Mouse (Mus musculus): ENCODE measurements around the gene Zcchc12. TPM values are rescaled to one million over a fixed set of nuclear protein-coding genes. Genes with fewer than 3 reads are reported as not detected.

The Zcchc12 gene
- polyA plus RNA-seq (2014; fragmentation: Nextera tagmentation; extraction: Ambion mirVana) = 5.8 and 6.3 TPM in 2 replicates

GRCm38 (mm10) chrX:36195736-36196525 is at the start of gene Zcchc12:
Gene Zcchc12 (plus strand): TSS chrX:36195904.
- H3K36me3 ChIP-seq (ENCODE audit: control insufficient read depth, insufficient read depth, low read length) = no peaks in the 10 kb centered on the region
- H3K9me3 ChIP-seq (replicated peaks; ENCODE audit: control insufficient read depth, low read length) = no peaks in the 10 kb centered on the region
- H3K4me3 ChIP-seq (ENCODE audit: low read depth, low read length) = peak within 1 kb of the TSS; percentile 29
- no peaks in the 10 kb centered on the region for H3K4me1 ChIP-seq (ENCODE audit: control insufficient read depth, insufficient read depth, low read length)
- peaks cover 3% of the 10 kb centered on the region; the same call in 1 of the 2 replicates for H3K27me3 ChIP-seq (ENCODE audit: control insufficient read depth, insufficient read depth, low read length)
- H3K4me2 ChIP-seq = peak within 1 kb of the TSS; percentile 58
- ATAC-seq (replicated peaks; ENCODE audit: insufficient number of reproducible peaks, low FRiP score, low TSS enrichment) = no peak
- no peak within 1 kb of the TSS for H3K9ac ChIP-seq (ENCODE audit: low read depth, low read length)
- WGBS (ENCODE audit: insufficient replicate concordance) = 21% methylated on average over 28 of the region's 28 CpGs
- no peak within 1 kb of the TSS for H3K27ac ChIP-seq (ENCODE audit: low read depth, low read length)

GRCm38 (mm10) chrX:36146746-36147145 is 49.0 kb upstream of the Zcchc12 start:
- Histone ChIP-seq H3K27me3 (ENCODE audit: control insufficient read depth, insufficient read depth, low read length) (no peaks in the 10 kb centered on the region), H3K4me1 (ENCODE audit: control insufficient read depth, insufficient read depth, low read length) (no peaks in the 10 kb centered on the region), H3K36me3 (ENCODE audit: control insufficient read depth, insufficient read depth, low read length) (no peaks in the 10 kb centered on the region), H3K9ac (ENCODE audit: low read depth, low read length) (no peak overlapping the region), H3K4me2 (no peak overlapping the region), H3K9me3 (replicated peaks; ENCODE audit: control insufficient read depth, low read length) (no peaks in the 10 kb centered on the region), H3K27ac (ENCODE audit: low read depth, low read length) (peak overlapping the region; percentile 59; the same call in 1 of the 2 replicates), H3K4me3 (ENCODE audit: low read depth, low read length) (no peak overlapping the region)
- 0 out of 2 replicates have a peak, but pooled peaks have one; percentile 18 for ATAC-seq (replicated peaks; ENCODE audit: insufficient number of reproducible peaks, low FRiP score, low TSS enrichment)
- 36% methylated on average over 4 of the region's 4 CpGs for WGBS (ENCODE audit: insufficient replicate concordance)

- no peak for ATAC-seq (replicated peaks; ENCODE audit: insufficient number of reproducible peaks, low FRiP score, low TSS enrichment)
These were observed 45.6 kb upstream of the Zcchc12 start for GRCm38 (mm10) chrX:36150100-36150499.

GRCm38 (mm10) chrX:36156677-36157076 is 39.0 kb upstream of the Zcchc12 start:
- Histone ChIP-seq H3K36me3 (ENCODE audit: control insufficient read depth, insufficient read depth, low read length) (no peaks in the 10 kb centered on the region), H3K4me2 (no peak overlapping the region), H3K27me3 (ENCODE audit: control insufficient read depth, insufficient read depth, low read length) (no peaks in the 10 kb centered on the region), H3K4me3 (ENCODE audit: low read depth, low read length) (no peak overlapping the region), H3K27ac (ENCODE audit: low read depth, low read length) (no peak overlapping the region), H3K9ac (ENCODE audit: low read depth, low read length) (no peak overlapping the region), H3K4me1 (ENCODE audit: control insufficient read depth, insufficient read depth, low read length) (no peaks in the 10 kb centered on the region), H3K9me3 (replicated peaks; ENCODE audit: control insufficient read depth, low read length) (no peaks in the 10 kb centered on the region)
- ATAC-seq (replicated peaks; ENCODE audit: insufficient number of reproducible peaks, low FRiP score, low TSS enrichment) = no peak
- 59% methylated on average over 2 of the region's 2 CpGs for WGBS (ENCODE audit: insufficient replicate concordance)

More at GRCm38 (mm10) chrX:36150100-36150499, 45.6 kb upstream of the Zcchc12 start:
- Histone ChIP-seq H3K4me2 (no peak overlapping the region), H3K9me3 (replicated peaks; ENCODE audit: control insufficient read depth, low read length) (no peaks in the 10 kb centered on the region), H3K27me3 (ENCODE audit: control insufficient read depth, insufficient read depth, low read length) (no peaks in the 10 kb centered on the region), H3K27ac (ENCODE audit: low read depth, low read length) (no peak overlapping the region), H3K4me1 (ENCODE audit: control insufficient read depth, insufficient read depth, low read length) (no peaks in the 10 kb centered on the region), H3K4me3 (ENCODE audit: low read depth, low read length) (no peak overlapping the region), H3K9ac (ENCODE audit: low read depth, low read length) (no peak overlapping the region), H3K36me3 (ENCODE audit: control insufficient read depth, insufficient read depth, low read length) (no peaks in the 10 kb centered on the region)

GRCm38 (mm10) chrX:36161567-36161966 is 34.1 kb upstream of the Zcchc12 start:
- no peak overlapping the region for H3K4me2 ChIP-seq
- no peak overlapping the region for H3K27ac ChIP-seq (ENCODE audit: low read depth, low read length)
- H3K36me3 ChIP-seq (ENCODE audit: control insufficient read depth, insufficient read depth, low read length) = no peaks in the 10 kb centered on the region
- 31% methylated on average over 4 of the region's 4 CpGs for WGBS (ENCODE audit: insufficient replicate concordance)
- no peaks in the 10 kb centered on the region for H3K9me3 ChIP-seq (replicated peaks; ENCODE audit: control insufficient read depth, low read length)
- H3K9ac ChIP-seq (ENCODE audit: low read depth, low read length) = no peak overlapping the region
- H3K27me3 ChIP-seq (ENCODE audit: control insufficient read depth, insufficient read depth, low read length) = no peaks in the 10 kb centered on the region
- ATAC-seq (replicated peaks; ENCODE audit: insufficient number of reproducible peaks, low FRiP score, low TSS enrichment) = no peak
- no peaks in the 10 kb centered on the region for H3K4me1 ChIP-seq (ENCODE audit: control insufficient read depth, insufficient read depth, low read length)
- H3K4me3 ChIP-seq (ENCODE audit: low read depth, low read length) = no peak overlapping the region

GRCm38 (mm10) chrX:36183625-36184024 is 12.1 kb upstream of the Zcchc12 start:
- no peaks in the 10 kb centered on the region for H3K27me3 ChIP-seq (ENCODE audit: control insufficient read depth, insufficient read depth, low read length)
- H3K4me2 ChIP-seq = no peak overlapping the region
- H3K36me3 ChIP-seq (ENCODE audit: control insufficient read depth, insufficient read depth, low read length) = no peaks in the 10 kb centered on the region
- no peaks in the 10 kb centered on the region for H3K9me3 ChIP-seq (replicated peaks; ENCODE audit: control insufficient read depth, low read length)
- H3K27ac ChIP-seq (ENCODE audit: low read depth, low read length) = no peak overlapping the region
- H3K4me1 ChIP-seq (ENCODE audit: control insufficient read depth, insufficient read depth, low read length) = no peaks in the 10 kb centered on the region
- no peak for ATAC-seq (replicated peaks; ENCODE audit: insufficient number of reproducible peaks, low FRiP score, low TSS enrichment)
- no peak overlapping the region for H3K4me3 ChIP-seq (ENCODE audit: low read depth, low read length)
- no peak overlapping the region for H3K9ac ChIP-seq (ENCODE audit: low read depth, low read length)

- WGBS (ENCODE audit: insufficient replicate concordance) = 70% methylated on average over 5 of the region's 5 CpGs
- ATAC-seq (replicated peaks; ENCODE audit: insufficient number of reproducible peaks, low FRiP score, low TSS enrichment) = no peak
- H3K4me2 ChIP-seq = no peak overlapping the region
- no peaks in the 10 kb centered on the region for H3K27me3 ChIP-seq (ENCODE audit: control insufficient read depth, insufficient read depth, low read length)
- H3K9me3 ChIP-seq (replicated peaks; ENCODE audit: control insufficient read depth, low read length) = no peaks in the 10 kb centered on the region
- no peak overlapping the region for H3K27ac ChIP-seq (ENCODE audit: low read depth, low read length)
- H3K4me1 ChIP-seq (ENCODE audit: control insufficient read depth, insufficient read depth, low read length) = no peaks in the 10 kb centered on the region
- H3K9ac ChIP-seq (ENCODE audit: low read depth, low read length) = no peak overlapping the region
- no peaks in the 10 kb centered on the region for H3K36me3 ChIP-seq (ENCODE audit: control insufficient read depth, insufficient read depth, low read length)
- H3K4me3 ChIP-seq (ENCODE audit: low read depth, low read length) = no peak overlapping the region
These were observed 9.7 kb upstream of the Zcchc12 start for GRCm38 (mm10) chrX:36186036-36186435.

GRCm38 (mm10) chrX:36186443-36186842 is 9.3 kb upstream of the Zcchc12 start:
- H3K4me3 ChIP-seq (ENCODE audit: low read depth, low read length) = no peak overlapping the region
- no peaks in the 10 kb centered on the region for H3K9me3 ChIP-seq (replicated peaks; ENCODE audit: control insufficient read depth, low read length)
- no peak overlapping the region for H3K27ac ChIP-seq (ENCODE audit: low read depth, low read length)
- no peak for ATAC-seq (replicated peaks; ENCODE audit: insufficient number of reproducible peaks, low FRiP score, low TSS enrichment)
- no peaks in the 10 kb centered on the region for H3K4me1 ChIP-seq (ENCODE audit: control insufficient read depth, insufficient read depth, low read length)
- no peak overlapping the region for H3K4me2 ChIP-seq
- no peak overlapping the region for H3K9ac ChIP-seq (ENCODE audit: low read depth, low read length)
- no peaks in the 10 kb centered on the region for H3K36me3 ChIP-seq (ENCODE audit: control insufficient read depth, insufficient read depth, low read length)
- no peaks in the 10 kb centered on the region for H3K27me3 ChIP-seq (ENCODE audit: control insufficient read depth, insufficient read depth, low read length)
- WGBS (ENCODE audit: insufficient replicate concordance) = 56% methylated on average over 6 of the region's 6 CpGs

GRCm38 (mm10) chrX:36193951-36194350 is 1.8 kb upstream of the Zcchc12 start:
- Histone ChIP-seq H3K4me2 (no peak overlapping the region), H3K9ac (ENCODE audit: low read depth, low read length) (no peak overlapping the region), H3K27ac (ENCODE audit: low read depth, low read length) (no peak overlapping the region), H3K4me1 (ENCODE audit: control insufficient read depth, insufficient read depth, low read length) (no peaks in the 10 kb centered on the region), H3K4me3 (ENCODE audit: low read depth, low read length) (no peak overlapping the region), H3K36me3 (ENCODE audit: control insufficient read depth, insufficient read depth, low read length) (no peaks in the 10 kb centered on the region), H3K27me3 (ENCODE audit: control insufficient read depth, insufficient read depth, low read length) (peaks cover 3% of the 10 kb centered on the region; the same call in 1 of the 2 replicates), H3K9me3 (replicated peaks; ENCODE audit: control insufficient read depth, low read length) (no peaks in the 10 kb centered on the region)
- 34% methylated on average over 6 of the region's 6 CpGs for WGBS (ENCODE audit: insufficient replicate concordance)
- ATAC-seq (replicated peaks; ENCODE audit: insufficient number of reproducible peaks, low FRiP score, low TSS enrichment) = no peak; the same call in 1 of the 2 replicates
